Mouse (Mus musculus) intestine, postnatal 0 days (tissue): ENCODE measurements around the gene 4930402F06Rik. TPM values are rescaled to one million over a fixed set of nuclear protein-coding genes. Genes with fewer than 3 reads are reported as not detected.

ENCODE experiments used
- ATAC-seq: fragments of 200-750 bp; cut with Nextera tagmentation; 2 replicates; pipeline ENCODE4 v1.8.0; 2017; ENCODE audit warnings: mild to moderate bottlenecking, moderate TSS enrichment, moderate library complexity
- H3K27ac ChIP-seq: fragments of 300-500 bp; sonication (generic); 2 replicates; pipeline ENCODE4 v1.5.1; 2014; ENCODE audit warnings: mild to moderate bottlenecking, low read depth, low read length, moderate library complexity
- H3K27me3 ChIP-seq: fragments of 300-500 bp; sonication (generic); replicated peaks from 2 replicates; pipeline ENCODE4 v1.6.1; 2014; ENCODE audit warnings: low read length, mixed read lengths; ENCODE audit not compliant: control insufficient read depth, insufficient read depth
- H3K36me3 ChIP-seq: fragments of 300-500 bp; sonication (generic); 2 replicates; pipeline ENCODE4 v1.6.1; 2014; ENCODE audit warnings: mild to moderate bottlenecking, moderate library complexity; ENCODE audit not compliant: control insufficient read depth, insufficient read depth
- H3K4me1 ChIP-seq: fragments of 300-500 bp; sonication (generic); replicated peaks from 2 replicates; pipeline ENCODE4 v1.6.1; 2014; ENCODE audit warnings: antibody characterized with exemption, low read length, mixed read lengths; ENCODE audit not compliant: control insufficient read depth, insufficient read depth
- H3K4me2 ChIP-seq: fragments of 300-500 bp; sonication (generic); replicated peaks from 2 replicates; pipeline ENCODE4 v1.6.1; 2014; ENCODE audit warnings: low read depth, mild to moderate bottlenecking, moderate library complexity
- H3K4me3 ChIP-seq: fragments of 300-500 bp; sonication (generic); 2 replicates; pipeline ENCODE4 v1.5.1; 2014; ENCODE audit warnings: low read depth, low read length
- H3K9ac ChIP-seq: fragments of 300-500 bp; sonication (generic); 2 replicates; pipeline ENCODE4 v1.6.1; 2014; ENCODE audit warnings: mild to moderate bottlenecking, low read depth, low read length
- H3K9me3 ChIP-seq: fragments of 300-500 bp; sonication (generic); 2 replicates; pipeline ENCODE4 v1.6.1; 2016; ENCODE audit warnings: mixed run types; ENCODE audit not compliant: control insufficient read depth
- CTCF ChIP-seq: sonication (generic); IDR thresholded peaks from 2 replicates; pipeline ENCODE4 v1.5.1; 2016; ENCODE audit warnings: low read depth, mild to moderate bottlenecking, control low read depth, antibody characterized with exemption, moderate library complexity
- WGBS: fragments of 180-500 bp; shearing (Covaris S2); extraction: QIAGEN DNeasy Blood & Tissue Kit; methylation state at CpG from one replicate; pipeline ENCODE4 v1.1.7; 2014; 5-methylcytosine and 5-hydroxymethylcytosine counted together
- polyA plus RNA-seq: library from polyadenylated mRNA; unstranded; fragments of >200 nt; fragmentation: Nextera tagmentation; extraction: Ambion mirVana; gene quantifications from 2 replicates; pipeline ENCODE4 v1.2.1, GENCODE M21; 2015

Gene 4930402F06Rik
- polyA plus RNA-seq, 1 experiment from 2014 or later, result not detected

DNA sequence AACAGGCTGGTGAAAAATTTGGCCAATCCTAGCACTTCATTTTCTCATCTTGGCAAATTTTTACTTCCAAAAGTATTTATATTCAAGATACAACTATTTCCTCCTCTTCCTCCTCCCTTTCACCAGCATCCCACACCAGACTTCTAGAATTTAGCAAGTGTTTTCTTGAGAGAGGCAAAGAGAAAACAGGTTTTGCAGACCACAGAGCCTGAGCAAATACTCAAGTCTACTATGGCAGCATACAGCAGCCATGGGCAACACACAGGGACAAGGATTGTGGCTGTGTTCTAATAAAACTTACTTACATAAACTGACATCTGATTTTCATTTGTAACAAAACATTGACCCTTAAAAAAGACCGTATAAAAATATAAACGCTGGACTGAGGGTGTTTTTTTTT is 65.8 kb downstream of the 4930402F06Rik start:
- Histone ChIP-seq H3K4me3 (no peak overlapping the region), H3K36me3 (0 out of 2 replicates have a peak, but pooled peaks cover under 1% of the 10 kb centered on the region), H3K9ac (no peak overlapping the region), H3K27me3 (no peaks in the 10 kb centered on the region), H3K9me3 (no peaks in the 10 kb centered on the region), H3K4me1 (0 out of 2 replicates have a peak, but pooled peaks cover 5% of the 10 kb centered on the region), H3K4me2 (no peak overlapping the region), H3K27ac (no peak overlapping the region)
- TF ChIP-seq CTCF, result no peak
- no peak for ATAC-seq
- 69% methylated on average over 2 of the region's 2 CpGs for WGBS

DNA sequence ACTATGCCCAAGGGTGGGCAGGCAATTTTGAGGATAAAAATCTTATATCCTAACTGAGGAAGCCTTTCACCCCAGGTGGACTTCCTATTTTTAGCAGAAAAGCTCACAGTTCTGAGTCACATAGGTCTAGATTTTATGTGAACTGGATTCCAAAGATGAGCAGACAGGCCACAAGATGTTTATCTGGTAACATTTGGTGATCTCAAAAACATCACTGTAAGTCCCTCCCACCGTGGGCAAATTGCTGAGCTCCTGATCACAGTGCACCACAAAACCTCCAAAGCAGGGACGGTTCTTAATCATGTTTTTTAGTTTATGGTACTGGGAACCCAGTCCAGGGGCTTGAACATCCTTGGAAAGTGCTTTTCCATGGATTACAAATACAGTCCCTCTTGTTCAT is 67.9 kb downstream of the 4930402F06Rik start:
- Histone ChIP-seq H3K9ac (no peak overlapping the region), H3K4me1 (0 out of 2 replicates have a peak, but pooled peaks cover 5% of the 10 kb centered on the region), H3K9me3 (no peaks in the 10 kb centered on the region), H3K36me3 (peaks cover 3% of the 10 kb centered on the region; the same call in 1 of the 2 replicates), H3K27me3 (no peaks in the 10 kb centered on the region), H3K4me3 (no peak overlapping the region), H3K27ac (no peak overlapping the region), H3K4me2 (no peak overlapping the region)
- ATAC-seq, result no peak
- WGBS, result 74% methylated on average over 2 of the region's 2 CpGs
- no peak for TF ChIP-seq CTCF

DNA sequence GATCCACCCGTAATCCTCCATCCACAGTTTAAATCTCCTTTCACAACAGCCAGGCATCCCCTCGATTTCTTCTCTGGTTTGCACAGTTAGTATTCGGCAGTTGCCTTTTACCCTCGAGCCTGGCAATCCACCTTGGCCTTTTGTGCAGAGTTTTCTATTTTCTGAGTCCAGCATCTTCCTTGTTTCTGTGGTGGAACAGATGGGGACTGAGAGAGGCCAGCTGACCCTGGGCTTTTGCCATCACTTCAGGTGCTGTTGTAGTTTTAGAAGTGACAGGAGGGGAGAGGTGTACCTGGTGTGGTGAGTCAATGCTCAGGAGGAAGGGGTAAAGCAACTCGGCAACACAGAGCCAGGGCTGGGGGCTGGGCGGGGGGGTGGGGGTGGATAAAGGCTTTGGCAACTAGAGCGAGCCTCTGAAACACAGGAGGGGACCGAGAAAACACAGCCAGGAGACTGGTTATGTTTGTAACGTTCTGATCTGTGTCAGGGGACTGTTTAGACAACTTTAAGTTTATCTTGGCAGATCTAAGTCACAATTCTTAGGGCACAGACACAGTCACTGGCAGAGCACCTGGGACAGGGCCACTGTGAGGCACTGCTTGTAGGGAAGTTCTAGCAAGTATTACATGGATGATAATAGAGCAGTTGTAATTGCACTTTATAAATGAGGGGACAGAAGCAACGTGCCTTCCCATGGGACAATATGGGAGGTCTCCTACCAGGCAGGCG is 68.7 kb downstream of the 4930402F06Rik start:
- H3K9me3 ChIP-seq, result no peaks in the 10 kb centered on the region
- TF ChIP-seq CTCF, result no peak
- H3K36me3 ChIP-seq, result peaks cover 6% of the 10 kb centered on the region; the same call in 1 of the 2 replicates
- no peak overlapping the region for H3K4me2 ChIP-seq
- H3K4me1 ChIP-seq, result 0 out of 2 replicates have a peak, but pooled peaks cover 5% of the 10 kb centered on the region
- H3K9ac ChIP-seq, result no peak overlapping the region
- ATAC-seq, result no peak
- no peak overlapping the region for H3K27ac ChIP-seq
- no peaks in the 10 kb centered on the region for H3K27me3 ChIP-seq
- no peak overlapping the region for H3K4me3 ChIP-seq
- WGBS, result 44% methylated on average over 11 of the region's 11 CpGs

DNA sequence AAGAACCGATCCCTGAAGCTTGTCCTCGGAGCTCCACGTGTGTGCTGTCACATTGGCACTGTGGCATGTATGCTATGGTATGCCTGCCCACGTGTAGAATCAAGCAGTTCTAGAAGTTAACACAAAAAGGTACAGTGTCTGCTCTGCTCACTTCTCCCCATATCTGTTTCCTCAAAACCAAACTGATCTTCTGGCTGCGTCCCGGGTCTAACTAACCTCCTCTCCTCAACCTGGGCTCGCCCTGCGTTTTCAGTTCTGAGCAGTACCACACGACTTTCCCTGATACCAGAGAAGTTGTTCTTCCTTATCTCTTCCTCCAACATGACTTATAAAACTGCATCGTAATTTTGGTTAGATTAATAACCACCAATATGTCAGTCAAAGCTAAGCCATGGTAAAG is 69.4 kb downstream of the 4930402F06Rik start:
- no peaks in the 10 kb centered on the region for H3K27me3 ChIP-seq
- H3K27ac ChIP-seq, result no peak overlapping the region
- H3K36me3 ChIP-seq, result peaks cover 7% of the 10 kb centered on the region; the same call in 1 of the 2 replicates
- no peak for ATAC-seq
- H3K4me1 ChIP-seq, result 0 out of 2 replicates have a peak, but pooled peaks cover under 1% of the 10 kb centered on the region
- no peak overlapping the region for H3K4me2 ChIP-seq
- no peaks in the 10 kb centered on the region for H3K9me3 ChIP-seq
- no peak overlapping the region for H3K9ac ChIP-seq
- 51% methylated on average over 10 of the region's 10 CpGs for WGBS
- H3K4me3 ChIP-seq, result no peak overlapping the region
- no peak for TF ChIP-seq CTCF

DNA sequence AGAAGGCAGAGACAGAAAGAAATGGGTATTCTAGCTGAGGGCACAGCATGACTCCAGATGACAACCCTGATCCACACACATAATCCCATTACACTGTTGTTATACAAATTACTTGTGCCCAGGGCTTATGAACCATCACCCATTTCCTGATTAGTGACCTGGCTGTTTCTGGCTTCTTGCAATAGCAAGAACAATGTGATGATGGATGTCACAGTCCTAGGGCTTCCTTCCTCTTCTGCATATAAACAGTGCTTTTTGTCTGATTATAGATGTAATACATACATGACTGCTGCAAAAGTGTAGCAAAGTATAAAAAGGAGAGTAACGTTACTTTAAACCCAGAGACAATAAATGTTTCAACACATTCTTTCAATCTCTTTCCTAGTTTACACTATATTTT is 70.0 kb downstream of the 4930402F06Rik start:
- Histone ChIP-seq H3K4me2 (no peak overlapping the region), H3K4me1 (no peaks in the 10 kb centered on the region), H3K9ac (no peak overlapping the region), H3K27me3 (no peaks in the 10 kb centered on the region), H3K27ac (no peak overlapping the region), H3K9me3 (no peaks in the 10 kb centered on the region), H3K4me3 (no peak overlapping the region), H3K36me3 (peaks cover 12% of the 10 kb centered on the region; the same call in 1 of the 2 replicates)
- 63% methylated on average over 1 of the region's 1 CpGs for WGBS
- no peak for TF ChIP-seq CTCF
- no peak for ATAC-seq

DNA sequence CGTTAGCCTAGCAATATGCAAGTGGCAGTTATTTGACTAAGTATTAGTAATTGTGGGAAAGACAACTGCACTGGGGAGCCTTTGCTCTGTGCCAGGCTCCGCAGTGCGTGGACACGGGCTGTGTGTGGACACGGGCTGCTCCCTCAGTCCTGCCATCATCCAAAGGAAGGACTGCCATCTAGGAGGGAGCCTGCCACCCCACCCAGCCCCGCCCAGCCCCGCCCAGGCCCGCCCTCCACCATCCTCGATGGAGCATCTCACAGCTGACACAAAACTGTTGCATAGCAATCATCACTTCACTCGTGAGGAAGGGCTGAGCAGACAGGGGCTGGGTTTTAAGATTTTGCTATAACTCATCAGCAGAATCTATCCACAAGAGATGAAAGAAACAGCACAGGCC is 71.0 kb downstream of the 4930402F06Rik start:
- Histone ChIP-seq H3K9me3 (no peaks in the 10 kb centered on the region), H3K4me2 (no peak overlapping the region), H3K27me3 (no peaks in the 10 kb centered on the region), H3K4me1 (no peaks in the 10 kb centered on the region), H3K9ac (no peak overlapping the region), H3K27ac (no peak overlapping the region), H3K4me3 (no peak overlapping the region), H3K36me3 (peaks cover 22% of the 10 kb centered on the region)
- TF ChIP-seq CTCF, result no peak
- WGBS, result 59% methylated on average over 10 of the region's 10 CpGs
- no peak for ATAC-seq

Other genes with a start within 250 kb of the 4930402F06Rik start
- gene Rab14, start 196.1 kb downstream of the 4930402F06Rik start, polyA plus RNA-seq, result 364 and 399 TPM in 2 replicates
- 129 and 138 TPM in 2 replicates for gene Gsn, start 140.8 kb downstream of the 4930402F06Rik start, polyA plus RNA-seq
- 39.9 and 45.6 TPM in 2 replicates for gene Stom, start 60.2 kb downstream of the 4930402F06Rik start, polyA plus RNA-seq
- not detected in 2 replicates for gene 4930568D16Rik, start 29.4 kb downstream of the 4930402F06Rik start, polyA plus RNA-seq
- gene Ggta1, start 66.1 kb upstream of the 4930402F06Rik start, polyA plus RNA-seq, result 6.4 and 7.0 TPM in 2 replicates
- gene Dab2ip, start 161.1 kb upstream of the 4930402F06Rik start, polyA plus RNA-seq, result 41.3 and 48.5 TPM in 2 replicates